Mouse (Mus musculus): Measurements from ENCODE around the gene Gm6657. TPM values are rescaled to one million over a fixed set of nuclear protein-coding genes. Genes with fewer than 3 reads are reported as not detected.

The Gm6657 gene
- polyA plus RNA-seq (2015; fragmentation: Nextera tagmentation; extraction: Ambion mirVana): not detected in 2 replicates

GRCm38 (mm10) chr12:78193942-78194341 lies at the start of gene Gm6657:
Gm6657 (plus strand) TSS chr12:78194242.

GRCm38 (mm10) chr12:78225707-78226518 lies 31.9 kb downstream of the Gm6657 start, which contains the start of gene Gphn:
Gphn (plus strand) TSS chr12:78226379.

Other genes with a start within 250 kb of the Gm6657 start
- 11.1 and 12.4 TPM in 2 replicates for gene Gphn, start 32.1 kb downstream of the Gm6657 start, polyA plus RNA-seq (2015; fragmentation: Nextera tagmentation; extraction: Ambion mirVana)